Comparison of ENCODE assay signal across 21 mouse cellular contexts in genomic region chr7:135485116-135485795, GRCm38 (mm10). TPM values are rescaled to one million over a fixed set of nuclear protein-coding genes. Genes with fewer than 3 reads are reported as not detected.
DNase-seq lines count a peak whose midpoint lies in the region; ATAC-seq lines count a peak whose summit lies in the region.
"Had no signal": no experiment of that assay in that cellular context is flagged by ENCODE, and none has a peak within 500 bp of the region (broad histone marks: within the 10 kb centered on the region; RNA-seq: fewer than 3 reads in every experiment).

No protein-coding gene starts in this region.

- H3K27ac ChIP-seq in heart, embryonic 11.5 days (ENCODE audit: low read depth, low read length) = no peak overlapping the region
- H3K27ac ChIP-seq in neural tube, embryonic 12.5 days = no peak overlapping the region
- no peak overlapping the region for H3K27ac ChIP-seq in neural tube, embryonic 15.5 days (replicated peaks)
- no peak overlapping the region for H3K27ac ChIP-seq in forebrain, embryonic 14.5 days (ENCODE audit: low read depth, low read length)
- H3K27ac ChIP-seq in midbrain, embryonic 16.5 days (ENCODE audit: low read length) = no peak overlapping the region
- H3K27ac ChIP-seq: liver, embryonic 13.5 days had no signal

- 0 out of 2 replicates have a peak overlapping the region, but pooled peaks have one; percentile 10 for H3K9ac ChIP-seq in heart, embryonic 11.5 days (ENCODE audit: low read depth, low read length)
- no peak overlapping the region for H3K9ac ChIP-seq in neural tube, embryonic 12.5 days
- H3K9ac ChIP-seq in neural tube, embryonic 15.5 days (replicated peaks) = no peak overlapping the region
- H3K9ac ChIP-seq in forebrain, embryonic 14.5 days (ENCODE audit: low read length) = no peak overlapping the region
- H3K9ac ChIP-seq in midbrain, embryonic 16.5 days (ENCODE audit: low read depth, low read length) = no peak overlapping the region
- H3K9ac ChIP-seq: liver, embryonic 13.5 days had no signal

- intact Hi-C loops in heart, postnatal 25 days (cut with DNase I) = loop anchor here (5.0 kb wide), 1 partner anchor 1628 kb away; no protein-coding TSS in a partner anchor
- intact Hi-C loops in left cerebral cortex, postnatal 36 days (cut with DNase I) = loop anchor here (5.0 to 10.0 kb wide), 3 partner anchors 187 to 1800 kb away; partner anchors contain the start of gene Mmp21

- H3K4me1 ChIP-seq in heart, embryonic 11.5 days (ENCODE audit: control insufficient read depth, insufficient read depth, low read length) = peaks cover 3% of the 10 kb centered on the region; the same call in 1 of the 2 replicates
- H3K4me1 ChIP-seq in neural tube, embryonic 12.5 days = peaks cover 9% of the 10 kb centered on the region
- peaks cover 28% of the 10 kb centered on the region for H3K4me1 ChIP-seq in neural tube, embryonic 15.5 days
- H3K4me1 ChIP-seq in forebrain, embryonic 14.5 days (ENCODE audit: control insufficient read depth, insufficient read depth, low read length) = peaks cover 11% of the 10 kb centered on the region
- H3K4me1 ChIP-seq in midbrain, embryonic 16.5 days (ENCODE audit: control insufficient read depth, insufficient read depth, low read length) = peaks cover 16% of the 10 kb centered on the region
- H3K4me1 ChIP-seq: liver, embryonic 13.5 days had no signal

- H3K36me3 ChIP-seq in heart, embryonic 11.5 days (ENCODE audit: control insufficient read depth, insufficient read depth, low read length) = no peaks in the 10 kb centered on the region
- H3K36me3 ChIP-seq in neural tube, embryonic 12.5 days = no peaks in the 10 kb centered on the region
- H3K36me3 ChIP-seq in neural tube, embryonic 15.5 days = no peaks in the 10 kb centered on the region
- H3K36me3 ChIP-seq in forebrain, embryonic 14.5 days (ENCODE audit: control insufficient read depth, insufficient read depth, low read length) = no peaks in the 10 kb centered on the region
- H3K36me3 ChIP-seq in midbrain, embryonic 16.5 days (ENCODE audit: control insufficient read depth, insufficient read depth, low read length) = no peaks in the 10 kb centered on the region
- H3K36me3 ChIP-seq: liver, embryonic 13.5 days had no signal

- H3K9me3 ChIP-seq in heart, embryonic 11.5 days (replicated peaks; ENCODE audit: control insufficient read depth, low read length) = no peaks in the 10 kb centered on the region
- no peaks in the 10 kb centered on the region for H3K9me3 ChIP-seq in neural tube, embryonic 12.5 days
- no peaks in the 10 kb centered on the region for H3K9me3 ChIP-seq in neural tube, embryonic 15.5 days (replicated peaks)
- H3K9me3 ChIP-seq in forebrain, embryonic 14.5 days (replicated peaks; ENCODE audit: control insufficient read depth, low read length) = no peaks in the 10 kb centered on the region
- no peaks in the 10 kb centered on the region for H3K9me3 ChIP-seq in midbrain, embryonic 16.5 days (replicated peaks; ENCODE audit: control insufficient read depth, low read length, poor library complexity, severe bottlenecking)
- H3K9me3 ChIP-seq: liver, embryonic 13.5 days had no signal

- H3K4me3 ChIP-seq in heart, embryonic 11.5 days (ENCODE audit: low read depth, low read length) = no peak overlapping the region
- H3K4me3 ChIP-seq in neural tube, embryonic 12.5 days = no peak overlapping the region
- H3K4me3 ChIP-seq in neural tube, embryonic 15.5 days (replicated peaks) = no peak overlapping the region
- H3K4me3 ChIP-seq in forebrain, embryonic 14.5 days (ENCODE audit: low read depth, low read length) = no peak overlapping the region
- no peak overlapping the region for H3K4me3 ChIP-seq in midbrain, embryonic 16.5 days (ENCODE audit: low read depth, low read length)
- H3K4me3 ChIP-seq: liver, embryonic 13.5 days had no signal

- no peak for DNase-seq in heart, postnatal 25 days (ENCODE audit: low spot score)
- DNase-seq in forebrain, embryonic 14.5 days (ENCODE audit: low spot score) = peak; percentile 55
- DNase-seq in cerebellum, adult 18-20 months = no peak
- no peak for DNase-seq in left cerebral cortex, postnatal 36 days (ENCODE audit: low spot score in 2 of 2)
- DNase-seq: B cell, adult 2 months; kidney, adult 9 months; liver, embryonic 13.5 days had no signal

- ATAC-seq in heart, embryonic 11.5 days (replicated peaks; ENCODE audit: insufficient number of reproducible peaks, low FRiP score, low TSS enrichment) = no peak
- ATAC-seq in neural tube, embryonic 12.5 days (ENCODE audit: low FRiP score, low read depth) = peak; percentile 41; the same call in 1 of the 2 replicates
- ATAC-seq in neural tube, embryonic 15.5 days (ENCODE audit: low FRiP score) = no peak
- peak; percentile 13; the same call in 1 of the 2 replicates for ATAC-seq in forebrain, embryonic 14.5 days
- ATAC-seq in midbrain, embryonic 16.5 days = peak; percentile 15; the same call in 1 of the 2 replicates

- no peak overlapping the region; the same call in 1 of the 2 replicates for H3K4me2 ChIP-seq in heart, embryonic 11.5 days
- no peak overlapping the region for H3K4me2 ChIP-seq in neural tube, embryonic 12.5 days (replicated peaks)
- H3K4me2 ChIP-seq in neural tube, embryonic 15.5 days = no peak overlapping the region; the same call in 1 of the 2 replicates
- no peak overlapping the region; the same call in 1 of the 2 replicates for H3K4me2 ChIP-seq in forebrain, embryonic 14.5 days (ENCODE audit: low read length)
- no peak overlapping the region for H3K4me2 ChIP-seq in midbrain, embryonic 16.5 days (ENCODE audit: low read length)
- H3K4me2 ChIP-seq: liver, embryonic 13.5 days had no signal

- H3K27me3 ChIP-seq in heart, embryonic 11.5 days (ENCODE audit: control insufficient read depth, insufficient read depth, low read length) = peaks cover 8% of the 10 kb centered on the region
- H3K27me3 ChIP-seq in neural tube, embryonic 12.5 days (replicated peaks) = peaks cover 10% of the 10 kb centered on the region; the same call in 1 of the 2 replicates
- H3K27me3 ChIP-seq in neural tube, embryonic 15.5 days (replicated peaks) = peaks cover 9% of the 10 kb centered on the region; the same call in 1 of the 2 replicates
- no peaks in the 10 kb centered on the region for H3K27me3 ChIP-seq in forebrain, embryonic 14.5 days (replicated peaks; ENCODE audit: control insufficient read depth, insufficient read depth, low read length)
- H3K27me3 ChIP-seq in midbrain, embryonic 16.5 days (ENCODE audit: control insufficient read depth, insufficient read depth, low read depth, low read length) = peaks cover 22% of the 10 kb centered on the region

- WGBS in heart, embryonic 11.5 days (ENCODE audit: insufficient replicate concordance) = 6% methylated on average over 10 of the region's 10 CpGs
- WGBS in neural tube, embryonic 12.5 days = 10% methylated on average over 10 of the region's 10 CpGs
- WGBS in neural tube, embryonic 15.5 days = 8% methylated on average over 10 of the region's 10 CpGs
- WGBS in forebrain, embryonic 14.5 days = 2% methylated on average over 10 of the region's 10 CpGs
- 4% methylated on average over 10 of the region's 10 CpGs for WGBS in midbrain, embryonic 16.5 days

RNA-seq across cellular contexts. Expression of gene Clrn3, which starts 43.2 kb away (rescaled TPM):
- polyA plus RNA-seq in heart, embryonic 11.5 days (2014; fragmentation: Nextera tagmentation; extraction: Ambion mirVana) = not detected in 2 replicates
- not detected for total RNA-seq in heart, postnatal 25 days (2021)
- polyA plus RNA-seq in neural tube, embryonic 12.5 days (2016; fragmentation: Nextera tagmentation; extraction: Ambion mirVana) = not detected in 2 replicates
- 1.5 TPM in 1 of 2 replicates, not detected in the other for polyA plus RNA-seq in neural tube, embryonic 15.5 days (2015; fragmentation: Nextera tagmentation; extraction: Ambion mirVana)
- not detected in 2 replicates for polyA plus RNA-seq in forebrain, embryonic 14.5 days (2014; fragmentation: Nextera tagmentation; extraction: Ambion mirVana)
- polyA plus RNA-seq in midbrain, embryonic 16.5 days (2015; fragmentation: Nextera tagmentation; extraction: Ambion mirVana) = not detected in 2 replicates
- total RNA-seq in left cerebral cortex, postnatal 36 days (2021) = not detected
- total RNA-seq: adrenal gland, postnatal 36 days; gastrocnemius, postnatal 10 days; heart, postnatal 4 days; layer of hippocampus, postnatal 10 days; left cerebral cortex, postnatal 25 days; MEL had no signal
- polyA plus RNA-seq: cortical plate, adult 2 months; liver, embryonic 13.5 days; lung, postnatal 0 days; testis, adult 2 months; urinary bladder, adult 2 months had no signal

RNA-seq across cellular contexts. Expression of gene Ptpre, which starts 52.0 kb away (rescaled TPM):
- 1.3 and 1.7 TPM in 2 replicates for polyA plus RNA-seq in heart, embryonic 11.5 days (2014; fragmentation: Nextera tagmentation; extraction: Ambion mirVana)
- 1 to 10 TPM; 3.3 to 3.5 TPM for total RNA-seq in heart, postnatal 25 days (2021)
- polyA plus RNA-seq in neural tube, embryonic 12.5 days (2016; fragmentation: Nextera tagmentation; extraction: Ambion mirVana) = 2.3 TPM in 2 replicates
- polyA plus RNA-seq in neural tube, embryonic 15.5 days (2015; fragmentation: Nextera tagmentation; extraction: Ambion mirVana) = 10.0 and 11.0 TPM in 2 replicates
- 1.9 and 2.5 TPM in 2 replicates for polyA plus RNA-seq in forebrain, embryonic 14.5 days (2014; fragmentation: Nextera tagmentation; extraction: Ambion mirVana)
- 7.1 and 7.6 TPM in 2 replicates for polyA plus RNA-seq in midbrain, embryonic 16.5 days (2015; fragmentation: Nextera tagmentation; extraction: Ambion mirVana)
- total RNA-seq in left cerebral cortex, postnatal 36 days (2021) = 10 to 100 TPM; 23.1 to 28.7 TPM

Comparison
In these comparisons a context has a peak if more than half of its experiments do, and no peak if none do; other contexts are left out.
1. ATAC-seq: peak in neural tube, embryonic 12.5 days (single experiment), forebrain, embryonic 14.5 days (single experiment) and midbrain, embryonic 16.5 days (single experiment); none in heart, embryonic 11.5 days (single experiment) and neural tube, embryonic 15.5 days (single experiment).